Mouse (Mus musculus) forebrain, embryonic 13.5 days (tissue): ENCODE data around the gene Gm20911. TPM values are rescaled to one million over a fixed set of nuclear protein-coding genes. Genes with fewer than 3 reads are reported as not detected.
"Not testable (repeated sequence)": the region's sequence is repeated elsewhere in the genome, so short reads cannot be mapped to it uniquely, and the experiment has no call there.

Source experiments
- ATAC-seq: fragments of 200-750 bp; cut with Nextera tagmentation; 2 replicates; pipeline ENCODE4 v1.8.0; 2017
- H3K27ac ChIP-seq: fragments of 300-500 bp; sonication (generic); 2 replicates; pipeline ENCODE4 v1.5.1; 2015; ENCODE audit warnings: inconsistent platforms, mild to moderate bottlenecking, moderate library complexity
- H3K27me3 ChIP-seq: fragments of 300-500 bp; sonication (generic); 2 replicates; pipeline ENCODE4 v1.6.1; 2015; ENCODE audit warnings: mild to moderate bottlenecking, inconsistent platforms
- H3K36me3 ChIP-seq: fragments of 300-500 bp; sonication (generic); 2 replicates; pipeline ENCODE4 v1.6.1; 2015; ENCODE audit warnings: mild to moderate bottlenecking, inconsistent platforms; ENCODE audit not compliant: poor library complexity, severe bottlenecking
- H3K4me1 ChIP-seq: fragments of 300-500 bp; sonication (generic); 2 replicates; pipeline ENCODE4 v1.6.1; 2015; ENCODE audit warnings: inconsistent platforms
- H3K4me2 ChIP-seq: fragments of 300-500 bp; sonication (generic); 2 replicates; pipeline ENCODE4 v1.6.1; 2015; ENCODE audit warnings: inconsistent platforms, mild to moderate bottlenecking, moderate library complexity
- H3K4me3 ChIP-seq: fragments of 300-500 bp; sonication (generic); 2 replicates; pipeline ENCODE4 v1.5.1; 2015; ENCODE audit warnings: mild to moderate bottlenecking, inconsistent platforms
- H3K9ac ChIP-seq: fragments of 300-500 bp; sonication (generic); 2 replicates; pipeline ENCODE4 v1.6.1; 2015; ENCODE audit warnings: mild to moderate bottlenecking, inconsistent platforms
- H3K9me3 ChIP-seq: fragments of 300-500 bp; sonication (generic); replicated peaks from 2 replicates; pipeline ENCODE4 v1.6.1; 2016; ENCODE audit warnings: inconsistent platforms
- WGBS: fragments of 180-500 bp; shearing (Covaris S2); methylation state at CpG from one replicate; pipeline ENCODE4 v1.1.7; 2015; 5-methylcytosine and 5-hydroxymethylcytosine counted together
- polyA plus RNA-seq: library from polyadenylated mRNA; unstranded; fragments of >200 nt; fragmentation: Nextera tagmentation; extraction: Ambion mirVana; gene quantifications from 2 replicates; pipeline ENCODE4 v1.2.1, GENCODE M21; 2015

The Gm20911 gene
- not detected in 2 replicates for polyA plus RNA-seq

DNA sequence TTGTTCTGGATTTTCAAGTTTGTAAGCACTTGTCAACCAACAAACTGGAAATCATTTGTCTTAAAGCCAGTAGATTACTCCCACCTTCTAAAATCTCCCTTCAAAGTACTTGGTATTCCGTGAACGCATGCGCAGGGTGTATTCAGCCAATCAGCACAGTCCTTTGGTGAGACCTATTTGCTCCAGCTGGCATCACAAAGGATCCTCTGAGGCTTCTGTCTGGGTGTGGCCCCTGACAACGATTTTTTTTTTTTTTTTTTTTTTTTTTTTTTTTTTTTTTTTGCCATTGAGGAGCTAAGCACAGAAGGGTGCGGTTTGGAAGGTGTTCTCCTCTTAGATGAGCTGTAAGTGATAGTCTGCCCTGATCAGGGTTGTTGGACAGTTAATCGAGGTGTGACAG, at the start of gene Gm20911:
TSS of gene Gm20911 (plus strand) at position 301 of the 400 bp plus-strand sequence.
- H3K4me2 ChIP-seq, ATAC-seq, H3K9me3 ChIP-seq, H3K27ac ChIP-seq, H3K4me3 ChIP-seq, H3K36me3 ChIP-seq, H3K4me1 ChIP-seq, H3K27me3 ChIP-seq, H3K9ac ChIP-seq: not testable (repeated sequence)
- WGBS = no CpG with 5 or more reads among the region's 6 CpGs
